Mouse (Mus musculus) forebrain, embryonic 12.5 days (tissue): Measurements from ENCODE around the gene Tfpi2. TPM values are rescaled to one million over a fixed set of nuclear protein-coding genes. Genes with fewer than 3 reads are reported as not detected.

Experiments
- ATAC-seq: fragments of 200-750 bp; cut with Nextera tagmentation; 2 replicates; pipeline ENCODE4 v1.8.0; 2017; ENCODE audit warnings: moderate TSS enrichment; ENCODE audit not compliant: low FRiP score
- H3K27ac ChIP-seq: fragments of 300-500 bp; sonication (generic); 2 replicates; pipeline ENCODE4 v1.5.1; 2016; ENCODE audit warnings: mild to moderate bottlenecking
- H3K27me3 ChIP-seq: fragments of 300-500 bp; sonication (generic); 2 replicates; pipeline ENCODE4 v1.6.1; 2016; ENCODE audit warnings: mild to moderate bottlenecking
- H3K36me3 ChIP-seq: fragments of 300-500 bp; sonication (generic); replicated peaks from 2 replicates; pipeline ENCODE4 v1.6.1; 2016; ENCODE audit warnings: mild to moderate bottlenecking
- H3K4me1 ChIP-seq: fragments of 300-500 bp; sonication (generic); 2 replicates; pipeline ENCODE4 v1.6.1; 2016
- H3K4me2 ChIP-seq: fragments of 300-500 bp; sonication (generic); 2 replicates; pipeline ENCODE4 v1.6.1; 2016; ENCODE audit warnings: mild to moderate bottlenecking, moderate library complexity
- H3K4me3 ChIP-seq: fragments of 300-500 bp; sonication (generic); replicated peaks from 2 replicates; pipeline ENCODE4 v1.5.1; 2016; ENCODE audit warnings: mild to moderate bottlenecking
- H3K9ac ChIP-seq: fragments of 300-500 bp; sonication (generic); 2 replicates; pipeline ENCODE4 v1.6.1; 2016; ENCODE audit warnings: mild to moderate bottlenecking
- H3K9me3 ChIP-seq: fragments of 300-500 bp; sonication (generic); 2 replicates; pipeline ENCODE4 v1.6.1; 2016
- WGBS: fragments of 180-500 bp; shearing (Covaris S2); methylation state at CpG from one replicate; pipeline ENCODE4 v1.1.7; 2016; 5-methylcytosine and 5-hydroxymethylcytosine counted together
- polyA plus RNA-seq: library from polyadenylated mRNA; unstranded; fragments of >200 nt; fragmentation: Nextera tagmentation; extraction: Ambion mirVana; gene quantifications from 2 replicates; pipeline ENCODE4 v1.2.1, GENCODE M21; 2016

Gene Tfpi2
- 0.19 and 0.33 TPM in 2 replicates for polyA plus RNA-seq

DNA sequence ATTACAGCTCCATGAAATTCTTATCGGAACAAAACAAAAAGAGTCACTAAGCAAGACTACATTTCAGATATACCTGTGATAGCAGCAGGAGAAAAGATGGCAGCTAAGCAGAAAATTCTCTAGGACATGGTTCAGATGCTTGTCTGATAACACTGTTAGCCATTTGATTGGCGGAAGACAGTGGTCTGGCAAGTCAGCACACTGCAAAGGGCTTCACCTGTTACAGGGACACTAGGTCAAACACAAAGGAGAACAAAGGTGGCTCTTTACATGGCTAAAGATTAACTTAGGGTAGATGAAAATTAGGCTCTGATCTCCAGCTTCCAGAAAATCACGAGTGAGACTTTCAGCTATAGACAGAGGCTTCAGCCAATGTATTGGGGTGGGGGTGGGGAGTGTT is at the start of gene Tfpi2:
Tfpi2 (minus strand) TSS at position 170 of the 400 bp plus-strand sequence.
- no peak for ATAC-seq
- Histone ChIP-seq H3K4me2 (no peak within 1 kb of the TSS), H3K9me3 (no peaks in the 10 kb centered on the region), H3K4me1 (no peaks in the 10 kb centered on the region), H3K27me3 (no peaks in the 10 kb centered on the region), H3K9ac (no peak within 1 kb of the TSS), H3K4me3 (no peak within 1 kb of the TSS), H3K36me3 (no peaks in the 10 kb centered on the region), H3K27ac (no peak within 1 kb of the TSS)
- WGBS: 82% methylated on average over 3 of the region's 3 CpGs

GRCm38 (mm10) chr6:4030956-4031355 is 42.2 kb upstream of the Tfpi2 start:
- Histone ChIP-seq H3K36me3 (no peaks in the 10 kb centered on the region), H3K9ac (no peak overlapping the region), H3K27ac (no peak overlapping the region), H3K9me3 (no peaks in the 10 kb centered on the region), H3K4me3 (no peak overlapping the region), H3K4me2 (no peak overlapping the region), H3K27me3 (no peaks in the 10 kb centered on the region), H3K4me1 (no peaks in the 10 kb centered on the region)
- no peak for ATAC-seq
- WGBS: 87% methylated on average over 3 of the region's 3 CpGs

- ATAC-seq: no peak
- no peaks in the 10 kb centered on the region for H3K9me3 ChIP-seq
- no peaks in the 10 kb centered on the region for H3K27me3 ChIP-seq
- WGBS: 79% methylated on average over 2 of the region's 2 CpGs
- no peaks in the 10 kb centered on the region for H3K4me1 ChIP-seq
- H3K4me3 ChIP-seq: no peak overlapping the region
- no peak overlapping the region for H3K4me2 ChIP-seq
- H3K9ac ChIP-seq: no peak overlapping the region
- no peak overlapping the region for H3K27ac ChIP-seq
- no peaks in the 10 kb centered on the region for H3K36me3 ChIP-seq
Observed at GRCm38 (mm10) chr6:4026367-4026766, 37.6 kb upstream of the Tfpi2 start.

DNA sequence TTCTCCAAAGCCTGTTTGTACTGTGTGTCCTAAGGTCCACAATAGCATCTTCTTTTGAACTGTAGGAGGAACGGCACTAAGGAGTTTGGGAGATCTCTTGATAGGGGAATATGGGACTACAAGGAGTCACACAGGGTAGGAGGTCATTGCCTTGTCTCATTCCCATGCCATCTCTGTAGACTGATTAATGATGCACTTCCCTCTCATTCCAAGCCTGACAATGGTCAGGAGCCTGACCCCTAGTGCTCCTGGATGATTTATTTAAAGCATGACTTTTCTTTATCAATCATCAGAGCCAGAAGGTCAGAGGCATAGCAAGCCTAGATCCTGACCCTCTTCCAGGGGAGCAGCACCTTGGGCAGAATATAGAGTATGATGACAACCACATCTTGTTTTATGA is 33.9 kb upstream of the Tfpi2 start:
- no peaks in the 10 kb centered on the region for H3K4me1 ChIP-seq
- ATAC-seq: no peak
- 93% methylated on average over 1 of the region's 1 CpGs for WGBS
- no peak overlapping the region for H3K27ac ChIP-seq
- H3K27me3 ChIP-seq: no peaks in the 10 kb centered on the region
- H3K4me2 ChIP-seq: no peak overlapping the region
- H3K9me3 ChIP-seq: no peaks in the 10 kb centered on the region
- H3K4me3 ChIP-seq: no peak overlapping the region
- H3K9ac ChIP-seq: no peak overlapping the region
- H3K36me3 ChIP-seq: no peaks in the 10 kb centered on the region

DNA sequence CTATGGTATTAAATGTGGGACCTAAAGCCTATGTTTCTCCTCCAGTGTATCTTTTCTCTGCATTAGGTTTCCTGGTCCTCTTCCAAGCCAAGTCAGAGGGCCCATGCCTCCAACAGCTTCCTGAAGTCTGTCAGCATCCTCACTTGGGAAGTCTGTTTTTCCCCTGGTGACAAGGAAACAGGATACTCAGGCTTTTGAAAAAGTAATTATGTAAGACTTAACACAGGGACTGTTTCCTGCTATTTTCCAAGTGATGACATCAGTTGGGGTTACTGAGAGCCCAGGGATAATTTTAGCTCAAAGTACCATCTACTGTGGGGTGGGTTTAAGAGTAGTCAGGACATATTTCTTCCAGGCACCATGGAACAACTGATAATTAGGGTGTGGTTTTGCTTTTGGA is 20.8 kb upstream of the Tfpi2 start:
- Histone ChIP-seq H3K9ac (no peak overlapping the region), H3K27ac (no peak overlapping the region), H3K36me3 (no peaks in the 10 kb centered on the region), H3K4me2 (no peak overlapping the region), H3K9me3 (no peaks in the 10 kb centered on the region), H3K4me1 (no peaks in the 10 kb centered on the region), H3K27me3 (0 out of 2 replicates have a peak, but pooled peaks cover 3% of the 10 kb centered on the region), H3K4me3 (no peak overlapping the region)
- no peak for ATAC-seq

GRCm38 (mm10) chr6:4008501-4009040 is 19.9 kb upstream of the Tfpi2 start:
- Histone ChIP-seq H3K4me1 (peaks cover 7% of the 10 kb centered on the region), H3K4me2 (no peak overlapping the region), H3K36me3 (no peaks in the 10 kb centered on the region), H3K9ac (no peak overlapping the region), H3K4me3 (no peak overlapping the region), H3K9me3 (no peaks in the 10 kb centered on the region), H3K27ac (no peak overlapping the region), H3K27me3 (0 out of 2 replicates have a peak, but pooled peaks cover 3% of the 10 kb centered on the region)
- ATAC-seq: no peak
- 85% methylated on average over 2 of the region's 2 CpGs for WGBS

- WGBS: 78% methylated on average over 2 of the region's 2 CpGs
- Histone ChIP-seq H3K36me3 (no peaks in the 10 kb centered on the region), H3K27ac (no peak overlapping the region), H3K9ac (no peak overlapping the region), H3K27me3 (0 out of 2 replicates have a peak, but pooled peaks cover 3% of the 10 kb centered on the region), H3K4me1 (peaks cover 7% of the 10 kb centered on the region), H3K4me2 (no peak overlapping the region), H3K4me3 (no peak overlapping the region), H3K9me3 (no peaks in the 10 kb centered on the region)
- ATAC-seq: no peak
Observed at GRCm38 (mm10) chr6:4004808-4005207, 16.1 kb upstream of the Tfpi2 start.

DNA sequence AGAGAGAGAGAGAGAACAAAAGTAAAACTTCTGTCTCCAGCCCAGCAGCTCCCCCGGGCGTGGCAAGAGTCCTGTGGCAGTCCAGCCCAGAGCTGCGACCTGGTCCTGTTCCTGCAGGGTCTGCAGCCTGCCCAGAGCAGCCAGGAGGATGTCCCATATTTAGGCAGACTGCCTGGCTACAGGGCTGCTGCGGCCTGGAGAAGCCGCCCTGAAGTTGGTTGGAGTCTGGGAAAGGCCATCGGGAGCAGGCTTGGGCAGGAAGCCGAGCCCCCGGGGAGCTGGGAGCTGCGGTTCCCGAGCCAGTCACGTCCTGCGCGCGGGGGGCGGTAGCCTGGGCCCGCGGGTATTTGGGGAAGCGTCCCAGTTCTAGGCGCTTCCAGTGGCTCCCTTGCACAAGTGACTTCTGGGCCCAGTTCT is 15.2 kb upstream of the Tfpi2 start, which contains the start of gene Gng11:
Gng11 (plus strand) TSS at position 15 of the 417 bp plus-strand sequence.
- H3K27me3 ChIP-seq: 0 out of 2 replicates have a peak, but pooled peaks cover 3% of the 10 kb centered on the region

DNA sequence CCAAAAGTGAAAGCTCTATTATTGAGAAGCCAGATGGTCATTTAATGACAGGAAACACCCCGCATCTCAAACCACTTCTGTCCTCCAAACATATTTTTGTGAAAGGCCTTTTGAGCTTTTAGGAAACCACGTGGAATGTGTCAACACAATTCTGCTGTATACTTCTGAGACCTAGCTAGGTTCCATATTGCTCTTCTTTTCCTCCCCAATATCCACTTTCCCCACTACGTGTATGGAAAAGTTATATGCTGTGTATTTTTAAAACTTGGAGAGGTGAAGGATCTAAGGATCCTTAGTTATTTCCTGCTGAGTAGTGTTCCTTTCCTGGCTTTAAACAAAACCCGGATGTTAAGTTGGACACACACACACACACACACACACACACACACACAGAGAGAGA is 14.7 kb upstream of the Tfpi2 start:
- Histone ChIP-seq H3K9ac (no peak overlapping the region), H3K27me3 (0 out of 2 replicates have a peak, but pooled peaks cover 3% of the 10 kb centered on the region), H3K27ac (no peak overlapping the region), H3K4me3 (peak overlapping the region; percentile 36; the same call in 1 of the 2 replicates), H3K4me1 (peaks cover 7% of the 10 kb centered on the region), H3K4me2 (peak overlapping the region; percentile 64; the same call in 1 of the 2 replicates), H3K36me3 (no peaks in the 10 kb centered on the region), H3K9me3 (no peaks in the 10 kb centered on the region)
- no peak for ATAC-seq
- 62% methylated on average over 4 of the region's 4 CpGs for WGBS

More for the DNA sequence above, 15.2 kb upstream of the Tfpi2 start, which contains the start of gene Gng11:
- Histone ChIP-seq H3K4me1 (peaks cover 7% of the 10 kb centered on the region), H3K27ac (no peak within 1 kb of the TSS), H3K4me2 (peak within 1 kb of the TSS; percentile 64), H3K4me3 (peak within 1 kb of the TSS; percentile 36), H3K9me3 (no peaks in the 10 kb centered on the region), H3K36me3 (no peaks in the 10 kb centered on the region), H3K9ac (peak within 1 kb of the TSS; percentile 42; the same call in 1 of the 2 replicates)
- 1% methylated on average over 19 of the region's 19 CpGs for whole genome bisulfite sequencing
- ATAC-seq: peak; percentile 73

GRCm38 (mm10) chr6:4000716-4001115 is 12.0 kb upstream of the Tfpi2 start:
- Histone ChIP-seq H3K4me2 (no peak overlapping the region), H3K36me3 (no peaks in the 10 kb centered on the region), H3K4me3 (no peak overlapping the region), H3K4me1 (peaks cover 7% of the 10 kb centered on the region), H3K27me3 (0 out of 2 replicates have a peak, but pooled peaks cover 3% of the 10 kb centered on the region), H3K9ac (no peak overlapping the region), H3K27ac (no peak overlapping the region), H3K9me3 (no peaks in the 10 kb centered on the region)
- WGBS: 86% methylated on average over 3 of the region's 3 CpGs
- no peak for ATAC-seq

DNA sequence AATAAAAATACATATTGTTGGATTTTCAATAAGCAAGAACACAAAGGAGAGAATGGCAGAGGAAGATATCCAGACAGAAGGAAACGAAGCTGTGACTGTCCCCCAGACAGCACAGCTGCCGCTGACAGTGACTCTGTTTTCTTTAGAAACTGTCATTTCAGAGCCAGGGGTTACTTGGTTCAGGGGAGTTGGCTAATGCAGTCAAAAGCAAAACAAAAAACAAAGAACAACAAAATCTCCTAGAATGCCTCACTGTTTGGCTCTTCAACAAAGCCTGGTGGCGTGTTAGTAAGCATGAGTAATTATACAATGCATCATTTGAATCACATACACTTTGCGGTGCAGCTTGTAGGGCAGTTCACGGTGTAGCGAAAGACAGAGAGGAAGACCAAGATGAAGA is 10.6 kb upstream of the Tfpi2 start:
- Histone ChIP-seq H3K4me3 (no peak overlapping the region), H3K27me3 (no peaks in the 10 kb centered on the region), H3K9me3 (no peaks in the 10 kb centered on the region), H3K36me3 (no peaks in the 10 kb centered on the region), H3K27ac (no peak overlapping the region), H3K4me2 (no peak overlapping the region), H3K4me1 (peaks cover 6% of the 10 kb centered on the region), H3K9ac (no peak overlapping the region)
- no peak for ATAC-seq
- 67% methylated on average over 6 of the region's 6 CpGs for WGBS

DNA sequence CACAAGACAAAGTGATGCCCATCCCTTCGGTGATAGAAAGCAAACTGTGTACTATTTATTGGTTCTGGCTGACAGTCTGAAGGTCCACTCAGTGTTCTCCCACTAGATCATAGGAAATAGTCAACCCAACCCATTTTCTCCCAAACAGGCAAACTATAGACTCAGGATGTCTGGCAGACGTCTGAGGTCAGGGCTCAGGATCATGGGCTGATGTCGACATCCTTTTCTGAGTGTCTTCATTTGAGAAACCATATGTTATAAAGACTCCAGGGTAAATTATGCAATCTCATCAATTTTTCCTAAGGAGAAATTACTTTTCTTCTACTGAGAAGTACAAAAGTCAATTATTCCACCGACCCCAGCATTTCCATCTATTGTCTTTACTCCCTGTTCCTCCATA is 9.4 kb upstream of the Tfpi2 start:
- no peak for ATAC-seq
- Histone ChIP-seq H3K27ac (no peak overlapping the region), H3K4me2 (no peak overlapping the region), H3K4me3 (no peak overlapping the region), H3K9ac (no peak overlapping the region), H3K27me3 (no peaks in the 10 kb centered on the region), H3K9me3 (no peaks in the 10 kb centered on the region), H3K4me1 (no peaks in the 10 kb centered on the region), H3K36me3 (no peaks in the 10 kb centered on the region)
- WGBS: 86% methylated on average over 4 of the region's 4 CpGs

- Histone ChIP-seq H3K4me1 (no peaks in the 10 kb centered on the region), H3K27me3 (no peaks in the 10 kb centered on the region), H3K9ac (no peak within 1 kb of the TSS), H3K27ac (no peak within 1 kb of the TSS), H3K4me3 (no peak within 1 kb of the TSS), H3K36me3 (no peaks in the 10 kb centered on the region), H3K4me2 (no peak within 1 kb of the TSS), H3K9me3 (no peaks in the 10 kb centered on the region)
- no peak for ATAC-seq
- 88% methylated on average over 6 of the region's 6 CpGs for WGBS
Observed at GRCm38 (mm10) chr6:3993492-3993891, 4.8 kb upstream of the Tfpi2 start, which contains the start of gene Gngt1. Gene Gngt1 (plus strand): TSS chr6:3993792.
